Mouse (Mus musculus): ENCODE results near the gene Entpd7. TPM values are rescaled to one million over a fixed set of nuclear protein-coding genes. Genes with fewer than 3 reads are reported as not detected.

Gene Entpd7
- total RNA-seq, 2 experiments from 2014 or later: 2.3 to 10.0 TPM

GRCm38 (mm10) chr19:43761543-43762256 is 72.2 kb downstream of the Entpd7 start:
- no peak for ATAC-seq (replicated peaks; ENCODE audit: low FRiP score, low TSS enrichment, poor library complexity, severe bottlenecking)

- ATAC-seq (replicated peaks; ENCODE audit: low FRiP score, low TSS enrichment, poor library complexity, severe bottlenecking): no peak
Observed at GRCm38 (mm10) chr19:43762410-43762809, 72.9 kb downstream of the Entpd7 start.

GRCm38 (mm10) chr19:43766451-43766850 is 77.0 kb downstream of the Entpd7 start:
- no peak for ATAC-seq (replicated peaks; ENCODE audit: low FRiP score, low TSS enrichment, poor library complexity, severe bottlenecking)

GRCm38 (mm10) chr19:43767549-43768322 is 78.3 kb downstream of the Entpd7 start:
- no peak for ATAC-seq (replicated peaks; ENCODE audit: low FRiP score, low TSS enrichment, poor library complexity, severe bottlenecking)

GRCm38 (mm10) chr19:43769366-43769960 is 80.0 kb downstream of the Entpd7 start:
- no peak for ATAC-seq (replicated peaks; ENCODE audit: low FRiP score, low TSS enrichment, poor library complexity, severe bottlenecking)

GRCm38 (mm10) chr19:43770584-43770983 is 81.1 kb downstream of the Entpd7 start:
- no peak for ATAC-seq (replicated peaks; ENCODE audit: low FRiP score, low TSS enrichment, poor library complexity, severe bottlenecking)

GRCm38 (mm10) chr19:43771499-43771969 is 82.1 kb downstream of the Entpd7 start:
- peak; percentile 61 for ATAC-seq (replicated peaks; ENCODE audit: low FRiP score, low TSS enrichment, poor library complexity, severe bottlenecking)

- no peak for ATAC-seq (replicated peaks; ENCODE audit: low FRiP score, low TSS enrichment, poor library complexity, severe bottlenecking)
Observed at GRCm38 (mm10) chr19:43772311-43772710, 82.8 kb downstream of the Entpd7 start.

- ATAC-seq (replicated peaks; ENCODE audit: low FRiP score, low TSS enrichment, poor library complexity, severe bottlenecking): no peak
Observed at GRCm38 (mm10) chr19:43775433-43775832, 86.0 kb downstream of the Entpd7 start.

GRCm38 (mm10) chr19:43776561-43776960 is 87.1 kb downstream of the Entpd7 start:
- no peak for ATAC-seq (replicated peaks; ENCODE audit: low FRiP score, low TSS enrichment, poor library complexity, severe bottlenecking)

GRCm38 (mm10) chr19:43777308-43777707 is 87.8 kb downstream of the Entpd7 start:
- ATAC-seq (replicated peaks; ENCODE audit: low FRiP score, low TSS enrichment, poor library complexity, severe bottlenecking): no peak

- ATAC-seq (replicated peaks; ENCODE audit: low FRiP score, low TSS enrichment, poor library complexity, severe bottlenecking): no peak
Observed at GRCm38 (mm10) chr19:43780391-43780790, 90.9 kb downstream of the Entpd7 start.

GRCm38 (mm10) chr19:43781980-43782379 is 92.5 kb downstream of the Entpd7 start, which contains the start of gene Abcc2:
TSS of gene Abcc2 (plus strand) at chr19:43782192.
- no peak for ATAC-seq (replicated peaks; ENCODE audit: low FRiP score, low TSS enrichment, poor library complexity, severe bottlenecking)

Other genes starting within 250 kb of the Entpd7 start
- 0.27 and 2.5 TPM in 2 replicates for gene Cnnm1, start 249.2 kb upstream of the Entpd7 start, total RNA-seq (2014; fragmentation: Nextera tagmentation)
- 0.33 TPM in 1 of 2 replicates, not detected in the other for gene Cnnm1, start 249.2 kb upstream of the Entpd7 start, total RNA-seq (2017)
- 24.4 and 26.2 TPM in 2 replicates for gene Got1, start 165.1 kb upstream of the Entpd7 start, total RNA-seq (2014; fragmentation: Nextera tagmentation)
- gene Got1, start 165.1 kb upstream of the Entpd7 start, total RNA-seq (2017): 15.8 and 18.5 TPM in 2 replicates
- gene Nkx2-3, start 77.3 kb upstream of the Entpd7 start, total RNA-seq (2014; fragmentation: Nextera tagmentation): not detected in 2 replicates
- gene Nkx2-3, start 77.3 kb upstream of the Entpd7 start, total RNA-seq (2017): not detected in 2 replicates
- gene Slc25a28, start 14.8 kb upstream of the Entpd7 start, total RNA-seq (2014; fragmentation: Nextera tagmentation): 43.4 and 47.5 TPM in 2 replicates
- 23.8 and 35.2 TPM in 2 replicates for gene Slc25a28, start 14.8 kb upstream of the Entpd7 start, total RNA-seq (2017)
- gene Cutc, start 63.3 kb downstream of the Entpd7 start, total RNA-seq (2014; fragmentation: Nextera tagmentation): 18.4 and 21.1 TPM in 2 replicates
- 22.8 and 34.1 TPM in 2 replicates for gene Cutc, start 63.3 kb downstream of the Entpd7 start, total RNA-seq (2017)
- 21.7 and 34.5 TPM in 2 replicates for gene Cox15, start 63.3 kb downstream of the Entpd7 start, total RNA-seq (2014; fragmentation: Nextera tagmentation)
- gene Cox15, start 63.3 kb downstream of the Entpd7 start, total RNA-seq (2017): 17.0 and 17.8 TPM in 2 replicates
- gene Abcc2, start 92.5 kb downstream of the Entpd7 start, total RNA-seq (2014; fragmentation: Nextera tagmentation): 0.17 TPM in 1 of 2 replicates, not detected in the other
- gene Abcc2, start 92.5 kb downstream of the Entpd7 start, total RNA-seq (2017): not detected in 2 replicates

Measured in megakaryocyte-erythroid progenitor cell, adult 5-6 weeks (primary cell).